Mouse (Mus musculus) central nervous system, embryonic 14 days (tissue): ENCODE measurements around the gene H2-M11. TPM values are rescaled to one million over a fixed set of nuclear protein-coding genes. Genes with fewer than 3 reads are reported as not detected.

ENCODE experiments used
- polyA plus RNA-seq: library from polyadenylated mRNA; depleted of rRNA; stranded (reverse); fragments of >200 nt; gene quantifications from 2 replicates; pipeline ENCODE4 v1.2.3, GENCODE M21; 2012; rRNA removed

Gene H2-M11
- polyA plus RNA-seq, result not detected in 2 replicates

GRCm38 (mm10) chr17:36546775-36547174, at the start of gene H2-M11:
Gene H2-M11, plus strand, starts transcription at chr17:36547075.

Other genes with a start within 250 kb of the H2-M11 start
- gene H2-M10.1, start 220.9 kb upstream of the H2-M11 start, polyA plus RNA-seq, result not detected in 2 replicates
- not detected in 2 replicates for gene H2-M10.3, start 178.7 kb upstream of the H2-M11 start, polyA plus RNA-seq
- not detected in 2 replicates for gene H2-M10.4, start 84.7 kb upstream of the H2-M11 start, polyA plus RNA-seq
- not detected in 2 replicates for gene H2-M9, start 95.6 kb downstream of the H2-M11 start, polyA plus RNA-seq
- gene H2-M1, start 125.1 kb downstream of the H2-M11 start, polyA plus RNA-seq, result not detected in 2 replicates
- not detected in 2 replicates for gene H2-M10.5, start 225.8 kb downstream of the H2-M11 start, polyA plus RNA-seq